Mouse (Mus musculus) CH12.LX (cell line): ENCODE results near the gene Card9.
A peak's percentile ranks its signal among the peaks of the same experiment; 100 is the strongest.

Experiments
- BHLHE40 ChIP-seq: IDR thresholded peaks from 2 replicates; pipeline ENCODE4 v1.6.1; 2011; ENCODE audit warnings: mild to moderate bottlenecking, low read depth, low read length, improper control_type of control experiment
- CTCF ChIP-seq, 2 experiments: IDR thresholded peaks in 1 of 2; conservative IDR thresholded peaks in 1 of 2; 2 replicates each; pipeline ENCODE4 v1.5.1; 2011 to 2012; ENCODE audit warnings: low read depth in 2 of 2, low read length in 2 of 2, improper control_type of control experiment in 1 of 2, inconsistent platforms in 1 of 2, mild to moderate bottlenecking in 1 of 2, moderate library complexity in 1 of 2
- EP300 ChIP-seq: IDR thresholded peaks from 2 replicates; pipeline ENCODE4 v1.6.1; 2011; ENCODE audit warnings: low read length, improper control_type of control experiment
- JUND ChIP-seq: conservative IDR thresholded peaks from 2 replicates; pipeline ENCODE4 v1.6.1; 2011; ENCODE audit warnings: low read depth, low read length, improper control_type of control experiment
- MAX ChIP-seq: IDR thresholded peaks from 2 replicates; pipeline ENCODE4 v1.6.1; 2011; ENCODE audit warnings: low read length, improper control_type of control experiment
- MAZ ChIP-seq: IDR thresholded peaks from 2 replicates; pipeline ENCODE4 v1.6.1; 2012; ENCODE audit warnings: low read depth, mild to moderate bottlenecking, inconsistent platforms, low read length, improper control_type of control experiment, moderate library complexity
- NELFE ChIP-seq: IDR thresholded peaks from 2 replicates; pipeline ENCODE4 v1.6.1; 2011; ENCODE audit warnings: low read depth, low read length, improper control_type of control experiment
- RAD21 ChIP-seq: IDR thresholded peaks from 2 replicates; pipeline ENCODE4 v1.6.1; 2011; ENCODE audit warnings: low read depth, mild to moderate bottlenecking, low read length, improper control_type of control experiment, moderate library complexity
- TBP ChIP-seq: conservative IDR thresholded peaks from 2 replicates; pipeline ENCODE4 v1.6.1; 2011; ENCODE audit warnings: low read depth, low read length, improper control_type of control experiment
- UBTF ChIP-seq: IDR thresholded peaks from 2 replicates; pipeline ENCODE4 v1.6.1; 2012; ENCODE audit warnings: low read depth, mild to moderate bottlenecking, inconsistent platforms, low read length, improper control_type of control experiment, moderate library complexity
- USF1 ChIP-seq: IDR thresholded peaks from 2 replicates; pipeline ENCODE4 v1.6.1; 2014; ENCODE audit warnings: low read depth, mild to moderate bottlenecking, inconsistent platforms, low read length, improper control_type of control experiment
- USF2 ChIP-seq: conservative IDR thresholded peaks from 2 replicates; pipeline ENCODE4 v1.6.1; 2011; ENCODE audit warnings: low read depth, low read length, improper control_type of control experiment

- no peak for TF ChIP-seq TBP
- TF ChIP-seq EP300 = no peak
- TF ChIP-seq JUND = no peak
- TF ChIP-seq CTCF (conservative IDR thresholded peaks at IDR 0.05 in 1 of 2, IDR thresholded peaks at IDR 0.05 in 1 of 2; ENCODE audit: low read depth in 2 of 2, low read length in 2 of 2) = peak; percentile 19 to 76; a peak in 2 of 4 replicates
- TF ChIP-seq RAD21 = peak; percentile 75
- no peak for TF ChIP-seq BHLHE40
- TF ChIP-seq UBTF = no peak
- TF ChIP-seq NELFE = no peak
- TF ChIP-seq MAZ = no peak
- no peak for TF ChIP-seq MAX
- no peak for TF ChIP-seq USF1
- no peak for TF ChIP-seq USF2
Measured at GRCm38 (mm10) chr2:26324917-26325316, 35.8 kb downstream of the Card9 start.
